Comparison of ENCODE assay signal across 8 mouse cellular contexts in the genomic region with DNA sequence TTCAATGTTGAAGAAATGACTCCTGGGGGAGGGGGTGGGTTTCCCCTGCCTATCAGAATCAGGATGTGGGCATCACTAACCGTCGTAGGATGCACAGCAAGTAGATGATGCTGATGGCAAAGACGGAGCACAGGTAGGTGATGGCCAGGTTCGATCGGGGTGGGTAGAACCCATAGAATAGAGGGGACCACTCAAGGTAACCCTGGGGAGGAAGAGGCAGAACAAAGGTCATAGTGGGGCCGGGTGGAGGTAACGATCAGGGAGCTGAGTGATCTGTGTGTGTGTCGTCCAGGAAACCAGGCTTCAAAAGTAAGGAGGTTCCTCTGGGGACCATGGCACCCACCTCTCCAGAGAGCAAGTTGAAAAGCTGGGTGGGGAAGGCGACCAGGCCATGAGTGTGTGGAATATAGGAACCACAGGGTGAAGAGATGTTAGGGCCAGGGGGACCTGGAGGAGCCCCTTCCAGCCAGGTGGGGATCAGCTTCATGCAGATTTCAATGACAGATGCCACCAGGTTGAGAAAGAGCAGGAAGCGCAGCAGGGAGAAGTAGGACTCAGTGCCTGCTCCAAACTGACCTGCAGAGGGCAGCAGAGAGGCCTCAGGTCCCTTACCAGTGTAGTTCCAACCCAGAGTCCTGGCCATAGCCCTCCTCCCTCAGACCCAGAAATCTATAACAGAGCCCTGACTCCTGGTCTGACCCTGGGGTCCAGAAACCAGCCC. TPM values are rescaled to one million over a fixed set of nuclear protein-coding genes. Genes with fewer than 3 reads are reported as not detected.
A peak's percentile ranks its signal among the peaks of the same experiment; 100 is the strongest.
DNase-seq lines count a peak whose midpoint lies in the region; ATAC-seq and TF ChIP-seq lines count a peak whose summit lies in the region.

No protein-coding gene starts in this region.

- H3K9me3 ChIP-seq in hindbrain, embryonic 16.5 days (ENCODE audit: control insufficient read depth, low read length) = no peaks in the 10 kb centered on the region

- no peak overlapping the region for H3K27ac ChIP-seq in hindbrain, embryonic 16.5 days (ENCODE audit: low read depth, low read length)

- H3K4me1 ChIP-seq in hindbrain, embryonic 16.5 days (ENCODE audit: control insufficient read depth, insufficient read depth, low read depth, low read length) = no peaks in the 10 kb centered on the region

- no peak for DNase-seq in Patski (ENCODE audit: low read depth, low spot score)
- peak; percentile 93 to 97 for DNase-seq in cerebellum, postnatal 14 days
- DNase-seq in frontal cortex, postnatal 36 days (ENCODE audit: low spot score in 2 of 2) = peak; percentile 74 to 85
- peak; percentile 75 for DNase-seq in layer of hippocampus, postnatal 36 days
- DNase-seq in lung, postnatal 25 days (ENCODE audit: low spot score) = peak; percentile 82
- peak; percentile 88 for DNase-seq in retina, postnatal 1 day
- peak; percentile 79 to 82 for DNase-seq in thymus, postnatal 36 days

- no peak overlapping the region for H3K4me3 ChIP-seq in hindbrain, embryonic 16.5 days (ENCODE audit: low read length)

- no peak overlapping the region for H3K9ac ChIP-seq in hindbrain, embryonic 16.5 days (ENCODE audit: low read depth, low read length)

- TF ChIP-seq CTCF in Patski (IDR thresholded peaks at IDR 0.05) = peak; percentile 87

- CTCF ChIA-PET in Patski (lab: Charles Lee) = interaction anchor here (0.9 to 1.9 kb wide), 5 partner anchors 10 to 17 kb away, joined by 3 to 6 read pairs (median 6); no protein-coding TSS in a partner anchor

- POLR2A ChIA-PET in Patski (lab: Charles Lee) = no interaction called here

- H3K4me2 ChIP-seq in hindbrain, embryonic 16.5 days (ENCODE audit: low read length) = no peak overlapping the region

- H3K27me3 ChIP-seq in Patski = no peaks in the 10 kb centered on the region
- H3K27me3 ChIP-seq in hindbrain, embryonic 16.5 days (replicated peaks; ENCODE audit: control insufficient read depth, insufficient read depth, low read length) = no peaks in the 10 kb centered on the region

- in situ Hi-C loops in Patski (cut with MboI; ENCODE audit: low pct_unique_long_range_greater_than_20kb) = no loop called here

- WGBS in hindbrain, embryonic 16.5 days = 71% methylated on average over 10 of the region's 10 CpGs

- peak; percentile 97 for ATAC-seq in Patski
- peak; percentile 84 for ATAC-seq in hindbrain, embryonic 16.5 days

- H3K36me3 ChIP-seq in hindbrain, embryonic 16.5 days (ENCODE audit: control insufficient read depth, insufficient read depth, low read length) = peaks cover 2% of the 10 kb centered on the region; the same call in 1 of the 2 replicates

RNA-seq across cellular contexts. Expression of a gene that starts 2.7 kb away (rescaled TPM):
- 2.4 TPM for polyA plus RNA-seq in Patski (2021)
- polyA plus RNA-seq in hindbrain, embryonic 16.5 days (2015; fragmentation: Nextera tagmentation; extraction: Ambion mirVana) = 3.8 and 4.6 TPM in 2 replicates
- total RNA-seq in layer of hippocampus, postnatal 36 days (2021) = 10 to 100 TPM in 1 of 2 experiments, 1 to 10 TPM in 1; 7.5 to 11.6 TPM

RNA-seq across cellular contexts. Expression of a gene that starts 9.0 kb away (rescaled TPM):
- polyA plus RNA-seq in Patski (2021) = 18.5 TPM
- 13.2 and 13.4 TPM in 2 replicates for polyA plus RNA-seq in hindbrain, embryonic 16.5 days (2015; fragmentation: Nextera tagmentation; extraction: Ambion mirVana)
- total RNA-seq in layer of hippocampus, postnatal 36 days (2021) = 1 to 10 TPM; 5.2 to 6.2 TPM

RNA-seq across cellular contexts. Expression of a gene that starts 18.0 kb away (rescaled TPM):
- 205 TPM for polyA plus RNA-seq in Patski (2021)
- 282 and 308 TPM in 2 replicates for polyA plus RNA-seq in hindbrain, embryonic 16.5 days (2015; fragmentation: Nextera tagmentation; extraction: Ambion mirVana)
- total RNA-seq in layer of hippocampus, postnatal 36 days (2021) = 10 to 100 TPM; 79.0 to 83.4 TPM

RNA-seq across cellular contexts. Expression of a gene that starts 18.7 kb away (rescaled TPM):
- polyA plus RNA-seq in Patski (2021) = 118 TPM
- polyA plus RNA-seq in hindbrain, embryonic 16.5 days (2015; fragmentation: Nextera tagmentation; extraction: Ambion mirVana) = 124 and 127 TPM in 2 replicates
- 100 to 1,000 TPM; 154 to 158 TPM for total RNA-seq in layer of hippocampus, postnatal 36 days (2021)

RNA-seq across cellular contexts. Expression of a gene that starts 29.1 kb away (rescaled TPM):
- 1,336 TPM for polyA plus RNA-seq in Patski (2021)
- polyA plus RNA-seq in hindbrain, embryonic 16.5 days (2015; fragmentation: Nextera tagmentation; extraction: Ambion mirVana) = 675 and 689 TPM in 2 replicates
- total RNA-seq in layer of hippocampus, postnatal 36 days (2021) = 100 to 1,000 TPM; 396 to 403 TPM
